14 mouse cellular contexts compared by ENCODE assay signal in the genomic region with DNA sequence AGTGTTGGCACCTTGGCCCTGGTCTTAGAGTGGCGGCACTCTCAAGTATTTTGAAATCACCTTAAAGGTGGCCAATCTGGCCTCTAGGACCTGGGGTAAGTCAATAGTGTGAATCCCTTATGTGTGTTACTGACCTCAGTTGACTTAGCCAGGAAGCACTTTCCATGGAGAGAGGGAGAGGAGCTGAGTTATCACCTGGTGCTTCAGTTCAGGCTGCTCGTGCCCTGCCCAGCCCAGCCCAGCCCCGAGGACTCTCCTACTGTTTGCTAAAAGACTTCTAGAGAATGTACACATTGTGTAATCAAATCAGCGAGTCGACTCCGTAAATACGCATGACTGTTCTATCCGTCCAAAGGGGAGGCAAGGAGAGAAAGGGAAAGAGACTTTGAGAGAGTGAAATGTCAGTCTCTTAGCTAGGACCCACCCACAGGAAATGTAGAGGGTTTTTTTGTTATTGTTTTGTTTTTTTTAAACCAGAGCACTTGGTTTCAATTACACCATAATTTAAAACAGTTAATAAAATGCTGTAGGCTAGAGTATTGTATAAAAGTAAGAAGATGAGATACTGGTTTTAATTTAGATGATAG. TPM values are rescaled to one million over a fixed set of nuclear protein-coding genes. Genes with fewer than 3 reads are reported as not detected.
A peak's percentile ranks its signal among the peaks of the same experiment; 100 is the strongest.
DNase-seq lines count a peak whose midpoint lies in the region; ATAC-seq and TF ChIP-seq lines count a peak whose summit lies in the region.
"Had no signal": no experiment of that assay in that cellular context is flagged by ENCODE, and none has a peak within 500 bp of the region (broad histone marks: within the 10 kb centered on the region; RNA-seq: fewer than 3 reads in every experiment).

No protein-coding gene starts in this region.

- H3K4me2 ChIP-seq in neural tube, embryonic 13.5 days = no peak overlapping the region
- no peak overlapping the region for H3K4me2 ChIP-seq in lung, postnatal 0 days (replicated peaks; ENCODE audit: low read depth, low read length)
- H3K4me2 ChIP-seq: kidney, embryonic 15.5 days; liver, embryonic 15.5 days; midbrain, embryonic 12.5 days had no signal

- ATAC-seq in neural tube, embryonic 13.5 days (ENCODE audit: low read depth) = no peak
- ATAC-seq in inflammation-experienced regulatory T-cells, adult 6 months = peak; percentile 60
- peak; percentile 96 for ATAC-seq in lung, postnatal 0 days

- DNase-seq in neural tube, embryonic 10.5 days (ENCODE audit: extremely low spot score, low spot score) = no peak
- DNase-seq in lung, postnatal 0 days (ENCODE audit: low spot score) = peak; percentile 91
- no peak for DNase-seq in left cerebral cortex, postnatal 4 days
- no peak for DNase-seq in adrenal gland, postnatal 4 days (ENCODE audit: low spot score in 2 of 2)
- no peak for DNase-seq in urinary bladder, postnatal 25 days (ENCODE audit: low spot score)
- DNase-seq: adrenal gland, postnatal 36 days; heart, adult 2 months; right cerebral cortex, adult 18-20 months; thymus, postnatal 14 days had no signal

- 31% methylated on average over 8 of the region's 8 CpGs for WGBS in neural tube, embryonic 13.5 days
- WGBS in lung, postnatal 0 days = 17% methylated on average over 8 of the region's 8 CpGs

- no peak overlapping the region for H3K4me3 ChIP-seq in neural tube, embryonic 13.5 days
- no peak overlapping the region for H3K4me3 ChIP-seq in lung, postnatal 0 days (ENCODE audit: low read depth, low read length)
- H3K4me3 ChIP-seq: heart, adult 2 months; kidney, embryonic 15.5 days; liver, embryonic 15.5 days; midbrain, embryonic 12.5 days had no signal

- peaks cover 93% of the 10 kb centered on the region for H3K4me1 ChIP-seq in neural tube, embryonic 13.5 days (replicated peaks)
- H3K4me1 ChIP-seq in lung, postnatal 0 days (ENCODE audit: insufficient read depth, low read depth, low read length) = no peaks in the 10 kb centered on the region

- peak overlapping the region; percentile 76; the same call in 1 of the 2 replicates for H3K27ac ChIP-seq in neural tube, embryonic 13.5 days (replicated peaks)
- no peak overlapping the region for H3K27ac ChIP-seq in lung, postnatal 0 days (ENCODE audit: low read length)
- H3K27ac ChIP-seq: heart, adult 2 months; kidney, embryonic 15.5 days; liver, embryonic 15.5 days; midbrain, embryonic 12.5 days had no signal

- H3K9ac ChIP-seq in neural tube, embryonic 13.5 days = no peak overlapping the region
- H3K9ac ChIP-seq in lung, postnatal 0 days (replicated peaks; ENCODE audit: low read depth) = no peak overlapping the region
- H3K9ac ChIP-seq: kidney, embryonic 15.5 days; liver, embryonic 15.5 days; midbrain, embryonic 12.5 days had no signal

- no peaks in the 10 kb centered on the region for H3K27me3 ChIP-seq in neural tube, embryonic 13.5 days
- H3K27me3 ChIP-seq in lung, postnatal 0 days (replicated peaks; ENCODE audit: insufficient read depth, low read length) = no peaks in the 10 kb centered on the region
- H3K27me3 ChIP-seq: kidney, embryonic 15.5 days; liver, embryonic 15.5 days had no signal

- no peaks in the 10 kb centered on the region for H3K36me3 ChIP-seq in neural tube, embryonic 13.5 days
- H3K36me3 ChIP-seq in lung, postnatal 0 days (ENCODE audit: insufficient read depth, low read length) = no peaks in the 10 kb centered on the region
- H3K36me3 ChIP-seq: kidney, embryonic 15.5 days; liver, embryonic 15.5 days; midbrain, embryonic 12.5 days had no signal

- TF ChIP-seq EP300 in lung, postnatal 0 days (IDR thresholded peaks at IDR 0.05) = peak; percentile 89

- intact Hi-C loops in left cerebral cortex, postnatal 4 days (cut with DNase I) = no loop called here

- no peak for TF ChIP-seq CTCF in lung, postnatal 0 days (IDR thresholded peaks at IDR 0.05)

- H3K9me3 ChIP-seq in neural tube, embryonic 13.5 days = no peaks in the 10 kb centered on the region
- H3K9me3 ChIP-seq in lung, postnatal 0 days (ENCODE audit: low read length) = no peaks in the 10 kb centered on the region
- H3K9me3 ChIP-seq: kidney, embryonic 15.5 days; liver, embryonic 15.5 days; midbrain, embryonic 12.5 days had no signal

RNA-seq across cellular contexts. Expression of a gene that starts 9.6 kb away (rescaled TPM):
- 76.9 and 80.0 TPM in 2 replicates for polyA plus RNA-seq in neural tube, embryonic 13.5 days (2015; fragmentation: Nextera tagmentation; extraction: Ambion mirVana)
- 1 to 10 TPM in 2 of 3 experiments, under 1 TPM in 1; 0.53 to 1.6 (median 1.3) TPM for polyA plus RNA-seq in inflammation-experienced regulatory T-cells, adult 6 months (2017; shearing (Covaris generic))
- polyA plus RNA-seq in lung, postnatal 0 days (2015; fragmentation: Nextera tagmentation; extraction: Ambion mirVana) = 16.9 and 17.8 TPM in 2 replicates
- total RNA-seq in left cerebral cortex, postnatal 4 days (2021) = 100 to 1,000 TPM in 1 of 2 experiments, 10 to 100 TPM in 1; 96.4 to 101 TPM
- 10 to 100 TPM; 15.4 to 20.3 TPM for total RNA-seq in adrenal gland, postnatal 4 days (2021)
